Mouse (Mus musculus): ENCODE data around the gene Nhsl2.
"Not testable (repeated sequence)": the region's sequence is repeated elsewhere in the genome, so short reads cannot be mapped to it uniquely, and the experiment has no call there.

The Nhsl2 gene

GRCm38 (mm10) chrX:102085798-102086443 lies 236.7 kb downstream of the Nhsl2 start:
- no peak for DNase-seq (ENCODE audit: low spot score in 2 of 2)

GRCm38 (mm10) chrX:102090605-102091004 lies 241.4 kb downstream of the Nhsl2 start:
- no peak for DNase-seq (ENCODE audit: low spot score in 2 of 2)

- no peak for DNase-seq (ENCODE audit: low spot score in 2 of 2)
Observed at GRCm38 (mm10) chrX:102094381-102094904, 245.3 kb downstream of the Nhsl2 start.

- DNase-seq (ENCODE audit: low spot score in 2 of 2) = no peak
Observed at GRCm38 (mm10) chrX:102101886-102102285, 252.7 kb downstream of the Nhsl2 start.

- DNase-seq (ENCODE audit: low spot score in 2 of 2) = not testable (repeated sequence)
Observed at GRCm38 (mm10) chrX:102103830-102104229, 254.6 kb downstream of the Nhsl2 start.

- not testable (repeated sequence) for DNase-seq (ENCODE audit: low spot score in 2 of 2)
Observed at GRCm38 (mm10) chrX:102109349-102109748, 260.2 kb downstream of the Nhsl2 start.

GRCm38 (mm10) chrX:102115676-102116075 lies 266.5 kb downstream of the Nhsl2 start:
- DNase-seq (ENCODE audit: low spot score in 2 of 2) = peak in 1 of 2 experiments; percentile 29

GRCm38 (mm10) chrX:102119042-102119864 lies 270.1 kb downstream of the Nhsl2 start, which contains the start of gene Pin4:
Gene Pin4 (plus strand): TSS chrX:102119447.
- peak; percentile 95 to 97 for DNase-seq (ENCODE audit: low spot score in 2 of 2)

GRCm38 (mm10) chrX:102121321-102121720 lies 272.1 kb downstream of the Nhsl2 start:
- DNase-seq (ENCODE audit: low spot score in 2 of 2) = no peak

GRCm38 (mm10) chrX:102141157-102141556 lies 292.0 kb downstream of the Nhsl2 start:
- DNase-seq (ENCODE audit: low spot score in 2 of 2) = no peak

Measured in left cerebral cortex, adult 9 months (tissue).